Mouse (Mus musculus): ENCODE results near the gene Aagab. TPM values are rescaled to one million over a fixed set of nuclear protein-coding genes. Genes with fewer than 3 reads are reported as not detected.

Aagab gene
- polyA plus RNA-seq, 1 experiment from 2014 or later, result 32.6 TPM

DNA sequence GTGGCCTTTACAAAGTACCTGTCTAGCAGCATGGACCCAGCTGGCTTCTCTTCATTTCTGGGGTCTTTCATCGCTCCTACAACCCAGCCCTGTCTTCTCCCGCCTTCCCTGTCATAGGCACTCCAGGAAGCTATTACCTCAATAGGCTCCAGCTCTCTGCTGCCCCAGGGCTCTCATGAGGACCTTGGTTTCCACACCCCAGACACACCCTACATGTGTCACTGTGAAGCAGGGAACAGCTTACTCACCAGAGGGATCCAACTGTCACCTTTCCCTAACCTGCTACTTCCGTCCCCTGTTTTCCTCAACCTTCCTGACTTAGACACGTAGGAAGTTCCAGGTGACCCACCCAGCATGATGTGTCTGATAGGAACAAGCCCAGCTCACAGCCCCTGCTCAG lies 57.6 kb downstream of the Aagab start:
- Histone ChIP-seq H3K4me2 (ENCODE audit: low read depth, low read length) (no peak overlapping the region), H3K9me3 (replicated peaks; ENCODE audit: control insufficient read depth, low read length) (no peaks in the 10 kb centered on the region), H3K36me3 (ENCODE audit: control insufficient read depth, insufficient read depth, low read length) (no peaks in the 10 kb centered on the region), H3K27ac (ENCODE audit: low read length) (no peak overlapping the region), H3K4me3 (replicated peaks; ENCODE audit: low read length) (no peak overlapping the region), H3K4me1 (ENCODE audit: control insufficient read depth, insufficient read depth, low read length) (peaks cover 19% of the 10 kb centered on the region), H3K9ac (ENCODE audit: low read length) (no peak overlapping the region), H3K27me3 (ENCODE audit: control insufficient read depth, insufficient read depth, low read length) (no peaks in the 10 kb centered on the region)
- no peak for ATAC-seq (ENCODE audit: insufficient read depth, low FRiP score)
- WGBS, result 80% methylated on average over 4 of the region's 4 CpGs

DNA sequence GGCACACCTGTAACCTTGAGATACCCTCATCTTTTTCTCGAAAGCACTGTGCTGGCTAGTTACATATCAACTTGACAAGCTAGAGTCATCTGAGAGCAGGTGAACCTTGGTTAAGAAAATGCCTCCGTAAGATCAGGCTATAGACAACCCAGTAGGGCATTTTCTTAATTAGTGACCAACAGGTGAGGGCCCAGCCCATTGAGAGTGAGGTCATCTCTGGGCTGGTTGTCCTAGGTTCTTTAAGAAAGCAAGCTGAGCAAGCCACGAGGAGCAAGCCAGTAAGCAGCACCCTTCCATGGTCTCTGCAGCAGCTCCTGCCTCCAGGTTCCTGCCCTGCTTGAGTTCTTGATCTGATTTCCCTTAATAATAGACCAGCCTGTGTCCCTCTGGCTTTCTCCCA lies 58.2 kb downstream of the Aagab start:
- Histone ChIP-seq H3K9ac (ENCODE audit: low read length) (no peak overlapping the region), H3K36me3 (ENCODE audit: control insufficient read depth, insufficient read depth, low read length) (no peaks in the 10 kb centered on the region), H3K4me1 (ENCODE audit: control insufficient read depth, insufficient read depth, low read length) (peaks cover 18% of the 10 kb centered on the region), H3K4me3 (replicated peaks; ENCODE audit: low read length) (no peak overlapping the region), H3K27me3 (ENCODE audit: control insufficient read depth, insufficient read depth, low read length) (no peaks in the 10 kb centered on the region), H3K9me3 (replicated peaks; ENCODE audit: control insufficient read depth, low read length) (no peaks in the 10 kb centered on the region), H3K4me2 (ENCODE audit: low read depth, low read length) (no peak overlapping the region), H3K27ac (ENCODE audit: low read length) (no peak overlapping the region)
- ATAC-seq (ENCODE audit: insufficient read depth, low FRiP score), result no peak
- WGBS, result 89% methylated on average over 3 of the region's 3 CpGs

DNA sequence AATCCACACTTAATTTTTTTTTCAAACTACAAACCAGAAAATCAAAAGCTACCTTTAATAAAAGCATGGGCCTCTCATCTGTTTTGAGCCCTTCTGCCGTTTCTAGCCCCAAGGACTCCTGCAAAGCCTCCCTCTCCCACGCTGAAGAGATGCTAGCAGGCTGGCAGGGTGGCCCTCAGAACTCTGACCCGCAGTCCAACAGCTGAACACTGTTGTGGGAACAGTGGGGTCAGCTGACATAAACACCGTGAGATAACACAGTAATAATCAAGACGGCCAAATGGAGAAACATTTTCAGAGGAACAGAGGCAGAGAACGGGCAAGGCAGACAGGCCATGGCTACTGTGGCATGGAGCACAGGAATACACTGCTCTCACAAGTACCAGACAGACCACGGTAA lies 60.3 kb downstream of the Aagab start:
- Histone ChIP-seq H3K36me3 (ENCODE audit: control insufficient read depth, insufficient read depth, low read length) (no peaks in the 10 kb centered on the region), H3K4me3 (replicated peaks; ENCODE audit: low read length) (no peak overlapping the region), H3K27me3 (ENCODE audit: control insufficient read depth, insufficient read depth, low read length) (no peaks in the 10 kb centered on the region), H3K9me3 (replicated peaks; ENCODE audit: control insufficient read depth, low read length) (no peaks in the 10 kb centered on the region), H3K9ac (ENCODE audit: low read length) (no peak overlapping the region), H3K27ac (ENCODE audit: low read length) (no peak overlapping the region), H3K4me1 (ENCODE audit: control insufficient read depth, insufficient read depth, low read length) (peaks cover 29% of the 10 kb centered on the region), H3K4me2 (ENCODE audit: low read depth, low read length) (no peak overlapping the region)
- WGBS, result 54% methylated on average over 7 of the region's 7 CpGs
- no peak for ATAC-seq (ENCODE audit: insufficient read depth, low FRiP score)

DNA sequence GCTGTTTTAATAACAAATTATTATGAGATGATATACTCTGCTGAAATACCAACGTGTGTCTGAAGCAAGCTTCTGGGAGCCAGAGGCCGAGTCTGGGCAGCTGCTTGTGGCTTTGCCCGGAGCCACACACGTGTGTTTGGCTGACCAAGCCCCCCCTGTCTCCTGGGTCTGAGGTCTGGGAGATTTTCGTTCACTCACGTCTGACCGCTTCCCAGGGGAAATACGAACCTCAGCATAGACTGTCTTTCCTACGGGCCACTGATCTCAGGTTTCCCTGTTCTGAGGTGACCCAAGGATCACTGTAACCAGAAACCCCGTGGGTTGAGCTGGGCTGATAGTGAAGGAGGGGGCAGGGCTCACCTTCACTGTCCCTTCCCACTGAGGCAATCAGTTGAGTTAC lies 60.8 kb downstream of the Aagab start:
- H3K27me3 ChIP-seq (ENCODE audit: control insufficient read depth, insufficient read depth, low read length), result no peaks in the 10 kb centered on the region
- WGBS, result 56% methylated on average over 10 of the region's 10 CpGs
- H3K4me1 ChIP-seq (ENCODE audit: control insufficient read depth, insufficient read depth, low read length), result peaks cover 29% of the 10 kb centered on the region
- no peaks in the 10 kb centered on the region for H3K9me3 ChIP-seq (replicated peaks; ENCODE audit: control insufficient read depth, low read length)
- H3K9ac ChIP-seq (ENCODE audit: low read length), result no peak overlapping the region
- H3K27ac ChIP-seq (ENCODE audit: low read length), result no peak overlapping the region
- H3K4me3 ChIP-seq (replicated peaks; ENCODE audit: low read length), result no peak overlapping the region
- no peak for ATAC-seq (ENCODE audit: insufficient read depth, low FRiP score)
- H3K4me2 ChIP-seq (ENCODE audit: low read depth, low read length), result no peak overlapping the region
- H3K36me3 ChIP-seq (ENCODE audit: control insufficient read depth, insufficient read depth, low read length), result no peaks in the 10 kb centered on the region

DNA sequence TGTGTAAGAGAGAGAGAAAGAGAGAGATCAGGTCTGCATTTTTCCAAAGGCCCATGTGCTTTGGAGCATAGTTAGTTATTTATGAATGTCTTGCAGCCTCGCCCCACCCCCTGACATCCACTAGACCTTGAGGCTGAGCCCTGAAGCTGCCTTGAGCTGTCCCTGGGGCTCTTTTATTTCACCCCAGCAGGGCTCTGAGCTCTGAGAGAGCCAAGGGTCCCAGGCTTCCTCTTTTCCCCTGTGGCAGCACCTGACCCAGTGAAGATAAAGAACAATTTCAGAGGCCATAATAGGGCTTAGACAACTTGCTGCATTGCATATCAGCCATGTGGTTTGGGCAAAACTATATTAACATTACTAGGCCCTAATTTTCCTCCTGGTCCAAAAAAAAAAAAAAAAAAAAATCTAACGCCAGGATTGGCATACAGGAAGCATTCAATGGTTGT lies 61.9 kb downstream of the Aagab start:
- no peaks in the 10 kb centered on the region for H3K27me3 ChIP-seq (ENCODE audit: control insufficient read depth, insufficient read depth, low read length)
- no peak overlapping the region for H3K9ac ChIP-seq (ENCODE audit: low read length)
- WGBS, result 82% methylated on average over 2 of the region's 2 CpGs
- no peak for ATAC-seq (ENCODE audit: insufficient read depth, low FRiP score)
- peak overlapping the region; percentile 21; the same call in 1 of the 2 replicates for H3K27ac ChIP-seq (ENCODE audit: low read length)
- peaks cover 36% of the 10 kb centered on the region for H3K4me1 ChIP-seq (ENCODE audit: control insufficient read depth, insufficient read depth, low read length)
- H3K9me3 ChIP-seq (replicated peaks; ENCODE audit: control insufficient read depth, low read length), result no peaks in the 10 kb centered on the region
- H3K36me3 ChIP-seq (ENCODE audit: control insufficient read depth, insufficient read depth, low read length), result no peaks in the 10 kb centered on the region
- H3K4me2 ChIP-seq (ENCODE audit: low read depth, low read length), result no peak overlapping the region
- H3K4me3 ChIP-seq (replicated peaks; ENCODE audit: low read length), result no peak overlapping the region

DNA sequence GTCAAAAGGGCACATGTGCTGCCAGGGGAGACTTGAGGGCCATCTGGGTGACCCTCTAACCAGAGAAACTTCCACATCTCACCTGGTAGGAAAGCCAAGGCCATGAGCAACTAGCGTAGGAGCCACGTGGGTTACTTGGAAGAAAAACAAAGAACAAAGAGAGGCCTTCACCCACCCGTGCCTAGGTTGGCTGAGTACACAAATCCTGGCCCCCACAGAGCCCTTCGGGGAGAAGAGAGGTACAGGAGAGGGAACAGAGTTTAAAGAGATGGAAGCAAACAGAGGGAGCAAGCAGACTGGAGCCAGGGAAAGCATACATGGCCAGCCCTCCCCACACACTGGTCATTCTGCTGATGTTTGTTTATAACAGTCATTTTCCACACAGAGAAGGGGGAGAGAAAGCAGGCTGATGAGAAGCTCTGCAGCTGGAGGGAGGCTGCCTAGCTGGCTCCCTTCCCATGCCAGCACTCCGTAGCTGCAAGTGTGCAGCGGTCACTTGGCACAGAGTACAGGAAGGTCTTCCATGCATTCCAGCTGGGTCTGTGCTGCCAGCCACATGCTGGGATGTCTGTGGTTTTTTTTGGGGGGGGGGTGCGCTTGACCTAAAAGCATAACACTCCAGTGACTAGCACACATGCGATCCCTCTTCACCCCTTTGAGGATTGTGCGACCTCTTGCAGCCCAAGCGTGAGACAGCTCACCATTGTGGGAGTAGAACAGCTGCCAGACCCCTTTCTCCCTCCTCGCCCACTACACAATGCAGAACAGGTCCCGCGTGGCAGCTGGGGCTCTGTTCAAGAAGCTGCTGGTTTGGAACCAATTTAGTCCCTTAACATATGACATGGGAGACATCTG lies 62.6 kb downstream of the Aagab start:
- Histone ChIP-seq H3K4me1 (ENCODE audit: control insufficient read depth, insufficient read depth, low read length) (peaks cover 36% of the 10 kb centered on the region), H3K9me3 (replicated peaks; ENCODE audit: control insufficient read depth, low read length) (no peaks in the 10 kb centered on the region), H3K27me3 (ENCODE audit: control insufficient read depth, insufficient read depth, low read length) (no peaks in the 10 kb centered on the region), H3K36me3 (ENCODE audit: control insufficient read depth, insufficient read depth, low read length) (no peaks in the 10 kb centered on the region), H3K27ac (ENCODE audit: low read length) (peak overlapping the region; percentile 38; the same call in 1 of the 2 replicates), H3K4me3 (replicated peaks; ENCODE audit: low read length) (no peak overlapping the region), H3K9ac (ENCODE audit: low read length) (no peak overlapping the region), H3K4me2 (ENCODE audit: low read depth, low read length) (no peak overlapping the region)
- 49% methylated on average over 13 of the region's 13 CpGs for WGBS
- peak; percentile 41; the same call in 1 of the 2 replicates for ATAC-seq (ENCODE audit: insufficient read depth, low FRiP score)

DNA sequence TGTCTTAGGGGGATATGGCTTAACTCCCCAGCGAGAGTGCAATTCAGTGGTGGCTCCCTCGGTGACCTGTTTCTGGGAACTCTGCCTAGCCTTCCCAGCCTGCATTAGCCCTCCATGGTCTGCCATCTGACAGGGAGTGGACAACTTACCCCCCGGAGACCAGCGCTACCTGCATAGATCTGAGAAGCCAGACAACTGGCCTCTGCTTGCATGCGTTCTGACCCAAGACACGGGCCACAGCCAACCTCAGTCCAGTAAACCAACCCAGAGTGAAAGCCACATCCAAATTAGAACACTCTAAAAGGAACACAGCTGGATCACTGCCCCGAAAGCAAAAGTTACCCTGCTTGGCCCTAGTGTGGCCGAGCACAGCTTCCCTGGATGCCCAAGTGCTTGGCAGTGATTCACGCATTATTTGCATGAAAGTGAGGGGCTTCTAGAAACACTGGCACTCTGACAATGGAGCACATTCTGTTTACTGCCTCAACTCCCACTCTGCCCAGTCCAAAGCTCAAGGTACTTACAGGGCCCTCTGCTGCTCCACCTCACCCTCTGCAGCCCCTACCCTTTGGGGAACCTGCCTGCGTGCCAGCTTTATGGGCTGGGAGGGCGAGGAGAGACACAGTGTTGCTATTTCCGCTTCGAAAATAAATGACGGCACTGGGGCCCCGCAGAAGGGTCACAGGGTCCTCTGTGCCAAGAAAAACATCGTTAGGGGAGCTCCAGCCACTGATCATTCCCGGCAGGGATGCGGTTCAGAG lies 64.3 kb downstream of the Aagab start:
- Histone ChIP-seq H3K36me3 (ENCODE audit: control insufficient read depth, insufficient read depth, low read length) (no peaks in the 10 kb centered on the region), H3K27ac (ENCODE audit: low read length) (peak overlapping the region; percentile 19; the same call in 1 of the 2 replicates), H3K27me3 (ENCODE audit: control insufficient read depth, insufficient read depth, low read length) (no peaks in the 10 kb centered on the region), H3K9ac (ENCODE audit: low read length) (0 out of 2 replicates have a peak overlapping the region, but pooled peaks have one; percentile 24), H3K9me3 (replicated peaks; ENCODE audit: control insufficient read depth, low read length) (no peaks in the 10 kb centered on the region), H3K4me1 (ENCODE audit: control insufficient read depth, insufficient read depth, low read length) (peaks cover 36% of the 10 kb centered on the region), H3K4me3 (replicated peaks; ENCODE audit: low read length) (no peak overlapping the region), H3K4me2 (ENCODE audit: low read depth, low read length) (no peak overlapping the region)
- WGBS, result 59% methylated on average over 18 of the region's 18 CpGs
- no peak for ATAC-seq (ENCODE audit: insufficient read depth, low FRiP score)

DNA sequence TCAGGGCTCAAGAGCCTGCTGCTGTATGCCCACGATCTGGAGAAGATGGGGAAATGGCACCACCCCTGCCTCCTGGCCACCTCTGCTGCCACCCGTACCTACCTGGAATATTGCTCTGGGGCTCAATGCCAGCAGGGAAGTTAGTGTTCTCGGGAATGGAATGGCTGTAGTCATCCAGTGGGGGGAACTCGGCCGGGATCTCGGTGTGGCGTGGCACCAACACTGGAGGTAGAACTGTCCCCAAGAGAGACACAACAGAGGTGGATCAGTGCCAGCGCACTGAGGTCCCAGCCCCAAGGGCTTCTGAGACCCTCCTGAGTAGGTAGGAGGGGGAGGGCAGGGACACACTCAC lies 64.9 kb downstream of the Aagab start:
- 78% methylated on average over 8 of the region's 8 CpGs for WGBS
- H3K27ac ChIP-seq (ENCODE audit: low read length), result no peak overlapping the region
- peaks cover 39% of the 10 kb centered on the region for H3K4me1 ChIP-seq (ENCODE audit: control insufficient read depth, insufficient read depth, low read length)

DNA sequence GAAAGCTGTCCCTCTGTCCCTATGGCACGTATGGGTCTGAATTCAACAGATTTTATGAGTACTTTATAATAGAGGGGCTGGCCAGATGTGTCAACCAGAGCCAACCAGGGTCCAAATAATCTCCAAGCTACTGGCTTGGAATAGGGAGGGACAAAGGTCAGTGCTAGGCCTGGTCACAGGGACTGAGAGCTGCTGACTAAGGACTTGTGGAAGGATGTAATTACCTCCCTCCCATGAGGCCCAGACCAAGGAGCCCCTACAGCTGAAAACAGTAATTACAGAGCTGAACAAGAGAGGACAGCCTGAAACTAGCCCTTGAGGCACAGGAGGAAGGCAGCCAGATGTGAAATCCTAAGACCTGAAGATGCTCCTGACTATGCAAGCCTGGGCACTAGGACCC lies 66.2 kb downstream of the Aagab start:
- Histone ChIP-seq H3K9ac (ENCODE audit: low read length) (no peak overlapping the region), H3K36me3 (ENCODE audit: control insufficient read depth, insufficient read depth, low read length) (no peaks in the 10 kb centered on the region), H3K4me2 (ENCODE audit: low read depth, low read length) (no peak overlapping the region), H3K27ac (ENCODE audit: low read length) (no peak overlapping the region), H3K9me3 (replicated peaks; ENCODE audit: control insufficient read depth, low read length) (no peaks in the 10 kb centered on the region), H3K27me3 (ENCODE audit: control insufficient read depth, insufficient read depth, low read length) (no peaks in the 10 kb centered on the region), H3K4me3 (replicated peaks; ENCODE audit: low read length) (no peak overlapping the region), H3K4me1 (ENCODE audit: control insufficient read depth, insufficient read depth, low read length) (peaks cover 52% of the 10 kb centered on the region)
- 82% methylated on average over 1 of the region's 1 CpGs for WGBS
- ATAC-seq (ENCODE audit: insufficient read depth, low FRiP score), result no peak

More for the DNA sequence above, 64.9 kb downstream of the Aagab start:
- ATAC-seq (ENCODE audit: insufficient read depth, low FRiP score), result no peak
- H3K4me2 ChIP-seq (ENCODE audit: low read depth, low read length), result no peak overlapping the region
- H3K9ac ChIP-seq (ENCODE audit: low read length), result 0 out of 2 replicates have a peak overlapping the region, but pooled peaks have one; percentile 24
- H3K4me3 ChIP-seq (replicated peaks; ENCODE audit: low read length), result no peak overlapping the region
- no peaks in the 10 kb centered on the region for H3K9me3 ChIP-seq (replicated peaks; ENCODE audit: control insufficient read depth, low read length)
- H3K36me3 ChIP-seq (ENCODE audit: control insufficient read depth, insufficient read depth, low read length), result no peaks in the 10 kb centered on the region
- no peaks in the 10 kb centered on the region for H3K27me3 ChIP-seq (ENCODE audit: control insufficient read depth, insufficient read depth, low read length)

All from stomach, embryonic 16.5 days (tissue).